Mouse (Mus musculus): ENCODE measurements around the gene Lrrc20. TPM values are rescaled to one million over a fixed set of nuclear protein-coding genes. Genes with fewer than 3 reads are reported as not detected.

Gene Lrrc20
- polyA plus RNA-seq (2014; fragmentation: Nextera tagmentation; extraction: Ambion mirVana) = 12.0 and 14.1 TPM in 2 replicates

DNA sequence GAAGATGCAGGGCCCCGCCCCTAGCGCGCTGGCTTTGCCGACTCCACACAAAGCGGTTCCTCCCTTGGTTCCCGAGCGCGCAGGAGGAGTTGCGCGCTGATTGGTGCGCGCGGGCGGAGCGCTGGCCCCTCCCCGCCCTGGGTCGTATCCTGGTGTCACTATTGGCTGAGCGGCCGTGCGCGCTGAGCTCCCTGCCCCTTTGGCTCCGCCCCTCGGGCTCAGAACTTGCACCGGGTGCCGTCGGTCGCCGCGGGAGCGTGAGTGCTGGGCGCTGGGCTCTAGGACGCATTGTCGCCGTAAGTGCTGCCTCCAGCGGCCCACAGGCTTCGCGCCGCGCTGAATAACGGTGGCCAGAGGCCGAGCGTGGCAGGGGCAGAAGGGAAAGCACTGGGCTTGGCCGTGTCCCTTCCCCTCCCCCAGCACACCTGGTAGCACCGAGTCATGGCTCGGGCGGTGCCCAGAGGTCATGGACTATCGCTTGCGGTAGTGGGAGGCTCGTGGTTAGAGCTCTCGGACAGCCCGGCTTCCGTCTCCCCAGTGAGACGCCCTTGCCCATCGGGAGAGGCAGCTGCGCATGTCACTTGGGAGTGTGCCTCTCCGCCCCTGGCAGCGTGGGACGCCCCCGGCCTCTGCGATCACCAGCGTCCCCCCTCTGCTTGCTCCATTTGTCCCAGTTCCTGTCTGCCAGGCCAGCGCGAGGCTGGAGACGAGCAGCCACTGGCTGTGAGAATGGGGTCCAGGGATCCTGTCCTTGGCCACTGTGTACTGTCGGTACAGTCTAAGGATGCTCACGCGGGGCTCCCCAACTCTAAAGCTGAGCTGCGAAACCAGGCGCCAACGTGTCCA is at the start of gene Lrrc20:
Gene Lrrc20 (plus strand): TSS at position 208 of the 846 bp plus-strand sequence.
- Histone ChIP-seq H3K4me3 (ENCODE audit: low read depth, low read length) (peak within 1 kb of the TSS; percentile 73), H3K27me3 (replicated peaks; ENCODE audit: control insufficient read depth, insufficient read depth, low read length) (no peaks in the 10 kb centered on the region), H3K27ac (ENCODE audit: low read depth, low read length) (peak within 1 kb of the TSS; percentile 77), H3K9ac (ENCODE audit: low read depth, low read length) (peak within 1 kb of the TSS; percentile 83), H3K4me1 (replicated peaks; ENCODE audit: control insufficient read depth, insufficient read depth, low read length) (peaks cover 6% of the 10 kb centered on the region; the same call in 1 of the 2 replicates), H3K9me3 (ENCODE audit: control insufficient read depth, low read length) (no peaks in the 10 kb centered on the region), H3K4me2 (peak within 1 kb of the TSS; percentile 94), H3K36me3 (ENCODE audit: control insufficient read depth, insufficient read depth, low read length) (no peaks in the 10 kb centered on the region)
- WGBS = under 1% methylated on average over 66 of the region's 70 CpGs
- ATAC-seq (replicated peaks; ENCODE audit: low FRiP score) = peak; percentile 98
- peak; percentile 93 for DNase-seq (ENCODE audit: low spot score)

DNA sequence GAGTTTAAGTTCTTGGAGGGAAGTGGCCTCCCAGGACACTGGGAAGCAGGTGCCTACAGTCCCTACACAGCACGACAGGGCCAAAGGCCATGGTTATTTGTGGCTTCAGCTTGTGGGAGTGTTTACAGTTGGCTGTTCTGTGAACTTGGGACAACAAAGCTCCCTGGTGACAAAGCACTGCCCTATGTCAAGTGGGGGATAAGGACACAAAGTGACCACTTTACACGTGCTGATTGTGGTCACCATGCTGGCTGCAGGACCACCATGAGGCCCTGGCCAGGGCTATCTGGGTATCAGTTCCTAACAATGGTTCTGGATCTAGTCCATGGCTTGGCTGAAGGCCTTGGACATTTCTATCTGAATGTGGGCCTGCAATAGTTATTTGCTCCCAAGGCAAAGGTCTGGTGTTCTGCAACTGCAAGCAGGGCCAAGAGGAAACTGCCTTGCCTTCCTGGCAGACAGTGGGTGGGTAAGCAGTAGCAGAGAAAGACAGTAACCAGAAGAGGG is 49.3 kb upstream of the Lrrc20 start:
- Histone ChIP-seq H3K4me1 (replicated peaks; ENCODE audit: control insufficient read depth, insufficient read depth, low read length) (peaks cover 7% of the 10 kb centered on the region), H3K4me2 (no peak overlapping the region), H3K9ac (ENCODE audit: low read depth, low read length) (no peak overlapping the region), H3K36me3 (ENCODE audit: control insufficient read depth, insufficient read depth, low read length) (peaks cover 12% of the 10 kb centered on the region; the same call in 1 of the 2 replicates), H3K27ac (ENCODE audit: low read depth, low read length) (peak overlapping the region; percentile 45; the same call in 1 of the 2 replicates), H3K4me3 (ENCODE audit: low read depth, low read length) (no peak overlapping the region), H3K9me3 (ENCODE audit: control insufficient read depth, low read length) (no peaks in the 10 kb centered on the region), H3K27me3 (replicated peaks; ENCODE audit: control insufficient read depth, insufficient read depth, low read length) (no peaks in the 10 kb centered on the region)
- ATAC-seq (replicated peaks; ENCODE audit: low FRiP score) (0 out of 2 replicates have a peak, but pooled peaks have one; percentile 21), DNase-seq (ENCODE audit: low spot score) (no peak)
- WGBS = 49% methylated on average over 2 of the region's 2 CpGs

GRCm38 (mm10) chr10:61427951-61428350 is 47.6 kb upstream of the Lrrc20 start:
- DNase-seq (ENCODE audit: low spot score) (no peak), ATAC-seq (replicated peaks; ENCODE audit: low FRiP score) (no peak)
- Histone ChIP-seq H3K27ac (ENCODE audit: low read depth, low read length) (no peak overlapping the region), H3K9ac (ENCODE audit: low read depth, low read length) (no peak overlapping the region), H3K9me3 (ENCODE audit: control insufficient read depth, low read length) (no peaks in the 10 kb centered on the region), H3K27me3 (replicated peaks; ENCODE audit: control insufficient read depth, insufficient read depth, low read length) (no peaks in the 10 kb centered on the region), H3K4me3 (ENCODE audit: low read depth, low read length) (no peak overlapping the region), H3K4me2 (no peak overlapping the region), H3K4me1 (replicated peaks; ENCODE audit: control insufficient read depth, insufficient read depth, low read length) (peaks cover 7% of the 10 kb centered on the region), H3K36me3 (ENCODE audit: control insufficient read depth, insufficient read depth, low read length) (peaks cover 19% of the 10 kb centered on the region)
- WGBS = 92% methylated on average over 6 of the region's 6 CpGs

- Histone ChIP-seq H3K27ac (ENCODE audit: low read depth, low read length) (no peak overlapping the region), H3K27me3 (replicated peaks; ENCODE audit: control insufficient read depth, insufficient read depth, low read length) (no peaks in the 10 kb centered on the region), H3K36me3 (ENCODE audit: control insufficient read depth, insufficient read depth, low read length) (peaks cover 24% of the 10 kb centered on the region), H3K4me2 (no peak overlapping the region), H3K4me1 (replicated peaks; ENCODE audit: control insufficient read depth, insufficient read depth, low read length) (peaks cover 7% of the 10 kb centered on the region), H3K4me3 (ENCODE audit: low read depth, low read length) (no peak overlapping the region), H3K9me3 (ENCODE audit: control insufficient read depth, low read length) (no peaks in the 10 kb centered on the region), H3K9ac (ENCODE audit: low read depth, low read length) (no peak overlapping the region)
- no peak for ATAC-seq (replicated peaks; ENCODE audit: low FRiP score)
- no peak for DNase-seq (ENCODE audit: low spot score)
- WGBS = 64% methylated on average over 4 of the region's 4 CpGs
Measured at GRCm38 (mm10) chr10:61428416-61428815, 47.2 kb upstream of the Lrrc20 start.

DNA sequence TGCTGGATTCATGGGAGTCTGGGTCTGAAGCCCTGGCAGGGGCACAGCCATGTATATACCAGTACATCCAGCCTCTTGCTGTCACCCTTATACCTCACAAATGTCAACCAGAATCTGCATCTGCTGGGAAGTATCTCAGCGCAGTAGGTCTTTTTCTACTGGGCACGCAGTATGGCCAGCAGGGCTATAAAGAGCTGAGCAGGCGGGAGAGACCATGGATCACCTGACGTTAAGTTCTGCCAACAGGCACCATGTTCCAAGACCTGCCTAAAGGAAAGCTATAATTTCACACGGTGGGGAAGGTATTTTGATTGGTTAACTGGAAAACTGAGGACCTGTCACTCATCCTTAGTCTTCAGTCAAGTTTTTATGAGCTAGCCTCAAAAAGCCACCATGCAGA is 46.6 kb upstream of the Lrrc20 start:
- Histone ChIP-seq H3K9ac (ENCODE audit: low read depth, low read length) (no peak overlapping the region), H3K4me1 (replicated peaks; ENCODE audit: control insufficient read depth, insufficient read depth, low read length) (peaks cover 7% of the 10 kb centered on the region), H3K4me3 (ENCODE audit: low read depth, low read length) (no peak overlapping the region), H3K4me2 (no peak overlapping the region), H3K9me3 (ENCODE audit: control insufficient read depth, low read length) (no peaks in the 10 kb centered on the region), H3K36me3 (ENCODE audit: control insufficient read depth, insufficient read depth, low read length) (peaks cover 30% of the 10 kb centered on the region), H3K27ac (ENCODE audit: low read depth, low read length) (no peak overlapping the region), H3K27me3 (replicated peaks; ENCODE audit: control insufficient read depth, insufficient read depth, low read length) (no peaks in the 10 kb centered on the region)
- no peak for DNase-seq (ENCODE audit: low spot score)
- ATAC-seq (replicated peaks; ENCODE audit: low FRiP score) = no peak
- 88% methylated on average over 5 of the region's 5 CpGs for WGBS

DNA sequence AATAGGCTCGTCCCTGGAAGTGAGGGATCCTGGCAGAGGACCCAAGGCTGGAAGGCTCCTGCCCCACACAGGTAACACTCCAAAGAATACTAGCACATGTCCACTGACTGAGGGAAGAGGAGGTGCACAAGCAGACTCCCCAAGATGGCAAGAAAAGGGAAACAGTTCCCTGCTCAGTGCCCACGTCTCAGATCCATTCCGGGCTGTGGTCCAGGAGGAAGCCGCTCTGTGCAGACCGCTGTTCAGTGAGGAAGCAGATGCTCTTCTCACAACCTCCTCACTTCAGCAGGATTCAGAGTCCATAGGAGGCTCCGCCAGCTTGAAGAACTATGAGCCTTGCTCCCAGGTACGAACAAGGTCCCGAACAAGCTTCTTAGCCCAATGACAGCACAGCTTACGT is 44.2 kb upstream of the Lrrc20 start:
- 93% methylated on average over 9 of the region's 9 CpGs for WGBS
- H3K9me3 ChIP-seq (ENCODE audit: control insufficient read depth, low read length) = no peaks in the 10 kb centered on the region

GRCm38 (mm10) chr10:61440202-61440800 is 35.3 kb upstream of the Lrrc20 start:
- H3K27me3 ChIP-seq (replicated peaks; ENCODE audit: control insufficient read depth, insufficient read depth, low read length) = no peaks in the 10 kb centered on the region
- peaks cover 7% of the 10 kb centered on the region for H3K4me1 ChIP-seq (replicated peaks; ENCODE audit: control insufficient read depth, insufficient read depth, low read length)
- no peak overlapping the region for H3K9ac ChIP-seq (ENCODE audit: low read depth, low read length)
- WGBS = 79% methylated on average over 7 of the region's 7 CpGs
- DNase-seq (ENCODE audit: low spot score) (no peak), ATAC-seq (replicated peaks; ENCODE audit: low FRiP score) (no peak)
- H3K4me3 ChIP-seq (ENCODE audit: low read depth, low read length) = no peak overlapping the region
- H3K36me3 ChIP-seq (ENCODE audit: control insufficient read depth, insufficient read depth, low read length) = peaks cover 10% of the 10 kb centered on the region; the same call in 1 of the 2 replicates
- H3K4me2 ChIP-seq = no peak overlapping the region
- H3K27ac ChIP-seq (ENCODE audit: low read depth, low read length) = no peak overlapping the region
- H3K9me3 ChIP-seq (ENCODE audit: control insufficient read depth, low read length) = no peaks in the 10 kb centered on the region

More for the DNA sequence above, 44.2 kb upstream of the Lrrc20 start:
- no peak overlapping the region for H3K9ac ChIP-seq (ENCODE audit: low read depth, low read length)
- no peaks in the 10 kb centered on the region for H3K27me3 ChIP-seq (replicated peaks; ENCODE audit: control insufficient read depth, insufficient read depth, low read length)
- no peak overlapping the region for H3K4me2 ChIP-seq
- no peak overlapping the region for H3K27ac ChIP-seq (ENCODE audit: low read depth, low read length)
- DNase-seq (ENCODE audit: low spot score) (no peak), ATAC-seq (replicated peaks; ENCODE audit: low FRiP score) (no peak)
- peaks cover 41% of the 10 kb centered on the region for H3K36me3 ChIP-seq (ENCODE audit: control insufficient read depth, insufficient read depth, low read length)
- H3K4me1 ChIP-seq (replicated peaks; ENCODE audit: control insufficient read depth, insufficient read depth, low read length) = peaks cover 3% of the 10 kb centered on the region; the same call in 1 of the 2 replicates
- no peak overlapping the region for H3K4me3 ChIP-seq (ENCODE audit: low read depth, low read length)

DNA sequence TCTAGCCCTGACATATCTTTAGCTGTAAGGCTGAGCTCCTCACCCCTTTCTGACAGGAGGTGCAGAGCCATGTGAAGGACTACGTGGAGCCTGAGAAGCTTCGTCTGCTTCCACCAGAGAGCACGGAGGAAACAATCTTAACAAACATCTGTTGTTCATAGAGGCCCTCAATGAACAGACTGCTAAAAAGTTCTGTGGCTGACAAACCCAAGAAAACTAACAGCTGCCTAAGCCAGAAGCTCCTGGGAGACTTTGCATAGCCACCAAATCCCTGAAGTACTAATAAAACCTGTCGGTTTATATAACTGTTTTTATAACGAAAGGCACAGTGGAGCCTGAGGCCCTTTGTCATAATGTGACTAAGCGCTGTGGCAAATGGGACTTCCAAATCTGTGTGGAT is 32.1 kb upstream of the Lrrc20 start:
- ATAC-seq (replicated peaks; ENCODE audit: low FRiP score) (no peak), DNase-seq (ENCODE audit: low spot score) (no peak)
- no peak overlapping the region for H3K27ac ChIP-seq (ENCODE audit: low read depth, low read length)
- H3K9me3 ChIP-seq (ENCODE audit: control insufficient read depth, low read length) = no peaks in the 10 kb centered on the region
- H3K9ac ChIP-seq (ENCODE audit: low read depth, low read length) = no peak overlapping the region
- no peak overlapping the region for H3K4me2 ChIP-seq
- H3K4me3 ChIP-seq (ENCODE audit: low read depth, low read length) = no peak overlapping the region
- peaks cover 19% of the 10 kb centered on the region for H3K36me3 ChIP-seq (ENCODE audit: control insufficient read depth, insufficient read depth, low read length)
- peaks cover 21% of the 10 kb centered on the region for H3K4me1 ChIP-seq (replicated peaks; ENCODE audit: control insufficient read depth, insufficient read depth, low read length)
- no peaks in the 10 kb centered on the region for H3K27me3 ChIP-seq (replicated peaks; ENCODE audit: control insufficient read depth, insufficient read depth, low read length)
- WGBS = 69% methylated on average over 6 of the region's 6 CpGs
